18 mouse cellular contexts compared by ENCODE assay signal in the genomic region with DNA sequence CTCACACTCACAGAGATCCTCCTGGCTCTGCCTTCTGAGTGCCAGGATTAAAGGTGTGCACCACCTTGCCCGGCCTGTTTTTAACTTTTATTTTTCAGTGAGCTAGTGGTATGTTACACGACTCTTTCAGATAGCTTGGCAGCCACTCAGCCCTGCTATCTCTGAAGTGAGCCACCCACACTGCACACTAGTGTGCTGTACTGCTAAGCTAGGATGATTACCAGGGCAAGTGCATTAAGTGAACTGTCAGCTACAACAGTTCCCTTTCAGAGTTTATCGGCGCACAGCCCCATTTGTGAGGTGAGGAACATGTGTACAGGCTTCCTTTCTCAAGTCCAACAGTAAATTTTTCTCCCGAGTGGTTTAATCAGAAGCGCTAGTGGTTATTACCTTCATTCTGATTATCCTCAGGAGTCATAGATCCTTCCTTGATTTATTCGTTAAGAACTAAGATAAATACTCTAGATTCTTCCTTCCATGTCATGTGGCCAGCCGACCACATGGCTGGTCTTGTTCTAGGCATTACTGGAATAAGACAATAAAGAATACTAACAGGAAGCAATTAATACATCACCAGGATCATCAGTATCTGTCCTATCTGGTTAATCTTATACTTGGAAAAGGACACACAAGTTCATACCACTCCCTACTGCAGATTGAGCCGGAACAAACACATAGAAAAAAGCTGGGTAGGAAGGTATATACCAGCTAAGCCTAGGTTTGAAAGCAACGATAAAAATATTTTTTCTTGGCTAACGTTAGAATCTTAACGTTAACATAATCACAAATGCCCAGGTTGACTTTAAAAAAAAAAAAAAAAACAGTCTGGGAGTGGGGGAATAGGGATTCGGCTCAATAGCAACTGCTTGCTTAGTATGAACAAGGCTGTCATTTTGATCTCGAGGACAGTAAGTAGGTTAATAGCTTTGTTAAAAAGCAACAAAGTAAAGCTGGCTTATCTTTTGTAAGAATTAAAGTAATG. TPM values are rescaled to one million over a fixed set of nuclear protein-coding genes. Genes with fewer than 3 reads are reported as not detected.
DNase-seq lines count a peak whose midpoint lies in the region; ATAC-seq lines count a peak whose summit lies in the region.
"Had no signal": no experiment of that assay in that cellular context is flagged by ENCODE, and none has a peak within 500 bp of the region (broad histone marks: within the 10 kb centered on the region; RNA-seq: fewer than 3 reads in every experiment).

No protein-coding gene starts in this region.

- peak; percentile 78 for ATAC-seq in heart, embryonic 12.5 days (ENCODE audit: insufficient number of reproducible peaks, low FRiP score)
- peak; percentile 83 for ATAC-seq in liver, embryonic 13.5 days (ENCODE audit: low read depth)

- no peak overlapping the region for H3K4me3 ChIP-seq in heart, embryonic 12.5 days
- H3K4me3 ChIP-seq in liver, embryonic 13.5 days (replicated peaks): peak overlapping the region; percentile 15; the same call in 1 of the 2 replicates
- H3K4me3 ChIP-seq: embryonic facial prominence, embryonic 15.5 days; layer of hippocampus, adult 2 months; limb, embryonic 12.5 days; megakaryocyte, embryonic 14.5 days; neural tube, embryonic 12.5 days had no signal

- no peak overlapping the region for H3K4me2 ChIP-seq in heart, embryonic 12.5 days
- H3K4me2 ChIP-seq in liver, embryonic 13.5 days: peak overlapping the region; percentile 62
- H3K4me2 ChIP-seq: embryonic facial prominence, embryonic 15.5 days; limb, embryonic 12.5 days; neural tube, embryonic 12.5 days had no signal

- no peak for DNase-seq in heart, postnatal 4 days
- peak; percentile 32 for DNase-seq in right cerebral cortex, adult 18-20 months
- DNase-seq in right cerebral cortex, postnatal 14 days: no peak
- peak; percentile 75 for DNase-seq in liver, embryonic 13.5 days
- DNase-seq in testis, postnatal 14 days (ENCODE audit: low spot score): no peak
- DNase-seq in left cerebral cortex, adult 18-20 months (ENCODE audit: low spot score in 2 of 2): no peak
- DNase-seq in right cerebral cortex, postnatal 36 days (ENCODE audit: low spot score in 2 of 2): no peak
- DNase-seq: adrenal gland, postnatal 14 days; B cell, adult 2 months; cerebellum, adult 8-10 months; right cerebral cortex, postnatal 25 days; thymus, postnatal 4 days had no signal

- peaks cover 11% of the 10 kb centered on the region; the same call in 1 of the 2 replicates for H3K4me1 ChIP-seq in heart, embryonic 12.5 days (replicated peaks)
- H3K4me1 ChIP-seq in liver, embryonic 13.5 days (replicated peaks): peaks cover 96% of the 10 kb centered on the region
- H3K4me1 ChIP-seq: embryonic facial prominence, embryonic 15.5 days; limb, embryonic 12.5 days; megakaryocyte, embryonic 14.5 days; neural tube, embryonic 12.5 days had no signal

- no peaks in the 10 kb centered on the region for H3K27me3 ChIP-seq in heart, embryonic 12.5 days (replicated peaks)
- H3K27me3 ChIP-seq in liver, embryonic 13.5 days: no peaks in the 10 kb centered on the region
- H3K27me3 ChIP-seq: embryonic facial prominence, embryonic 15.5 days; limb, embryonic 12.5 days; neural tube, embryonic 12.5 days had no signal

- H3K9me3 ChIP-seq in heart, embryonic 12.5 days (replicated peaks): no peaks in the 10 kb centered on the region
- H3K9me3 ChIP-seq in liver, embryonic 13.5 days (replicated peaks): no peaks in the 10 kb centered on the region
- H3K9me3 ChIP-seq: embryonic facial prominence, embryonic 15.5 days; limb, embryonic 12.5 days; megakaryocyte, embryonic 14.5 days; neural tube, embryonic 12.5 days had no signal

- H3K27ac ChIP-seq in heart, embryonic 12.5 days (ENCODE audit: poor library complexity, severe bottlenecking): 0 out of 2 replicates have a peak overlapping the region, but pooled peaks have one; percentile 21
- H3K27ac ChIP-seq in liver, embryonic 13.5 days: peak overlapping the region; percentile 98
- H3K27ac ChIP-seq: embryonic facial prominence, embryonic 15.5 days; layer of hippocampus, adult 2 months; limb, embryonic 12.5 days; neural tube, embryonic 12.5 days had no signal

- no peaks in the 10 kb centered on the region for H3K36me3 ChIP-seq in heart, embryonic 12.5 days
- H3K36me3 ChIP-seq in liver, embryonic 13.5 days: no peaks in the 10 kb centered on the region
- H3K36me3 ChIP-seq: embryonic facial prominence, embryonic 15.5 days; limb, embryonic 12.5 days; neural tube, embryonic 12.5 days had no signal

- no peak overlapping the region for H3K9ac ChIP-seq in heart, embryonic 12.5 days
- peak overlapping the region; percentile 65 for H3K9ac ChIP-seq in liver, embryonic 13.5 days
- H3K9ac ChIP-seq: embryonic facial prominence, embryonic 15.5 days; limb, embryonic 12.5 days; neural tube, embryonic 12.5 days had no signal

- 62% methylated on average over 14 of the region's 14 CpGs for WGBS in heart, embryonic 12.5 days
- 19% methylated on average over 14 of the region's 14 CpGs for WGBS in liver, embryonic 13.5 days (ENCODE audit: insufficient replicate concordance)

RNA-seq across cellular contexts. Expression of gene Rnf145, which starts 6.4 kb away (rescaled TPM):
- 70.6 and 71.8 TPM in 2 replicates for polyA plus RNA-seq in heart, embryonic 12.5 days (2016; fragmentation: Nextera tagmentation; extraction: Ambion mirVana)
- total RNA-seq in heart, postnatal 4 days (2021): 10 to 100 TPM; 30.0 TPM
- 45.9 and 47.8 TPM in 2 replicates for polyA plus RNA-seq in liver, embryonic 13.5 days (2015; fragmentation: Nextera tagmentation; extraction: Ambion mirVana)
- total RNA-seq in left cerebral cortex, adult 18-20 months (2021): 10 to 100 TPM; 92.1 to 93.9 TPM

RNA-seq across cellular contexts. Expression of gene Ublcp1, which starts 42.0 kb away (rescaled TPM):
- polyA plus RNA-seq in heart, embryonic 12.5 days (2016; fragmentation: Nextera tagmentation; extraction: Ambion mirVana): 42.1 and 48.4 TPM in 2 replicates
- total RNA-seq in heart, postnatal 4 days (2021): 10 to 100 TPM; 36.4 to 41.5 TPM
- 43.9 and 47.6 TPM in 2 replicates for polyA plus RNA-seq in liver, embryonic 13.5 days (2015; fragmentation: Nextera tagmentation; extraction: Ambion mirVana)
- total RNA-seq in left cerebral cortex, adult 18-20 months (2021): 10 to 100 TPM; 53.9 to 54.6 TPM

Comparison
In these comparisons a context has a peak if more than half of its experiments do, and no peak if none do; other contexts are left out.
1. DNase-seq: peak in right cerebral cortex, adult 18-20 months (single experiment) and liver, embryonic 13.5 days (single experiment); none in heart, postnatal 4 days (single experiment), right cerebral cortex, postnatal 14 days (single experiment), testis, postnatal 14 days (single experiment), left cerebral cortex, adult 18-20 months (0 of 2) and right cerebral cortex, postnatal 36 days (0 of 2).